Mouse (Mus musculus) thymus, postnatal 36 days (tissue): Measurements from ENCODE around the gene Zdhhc16.

Experiments
- DNase-seq, 2 experiments: peaks; one replicate each; pipeline ENCODE4 v3.0.0; 2022; ENCODE audit warnings: mixed read lengths in 2 of 2

The Zdhhc16 gene

DNA sequence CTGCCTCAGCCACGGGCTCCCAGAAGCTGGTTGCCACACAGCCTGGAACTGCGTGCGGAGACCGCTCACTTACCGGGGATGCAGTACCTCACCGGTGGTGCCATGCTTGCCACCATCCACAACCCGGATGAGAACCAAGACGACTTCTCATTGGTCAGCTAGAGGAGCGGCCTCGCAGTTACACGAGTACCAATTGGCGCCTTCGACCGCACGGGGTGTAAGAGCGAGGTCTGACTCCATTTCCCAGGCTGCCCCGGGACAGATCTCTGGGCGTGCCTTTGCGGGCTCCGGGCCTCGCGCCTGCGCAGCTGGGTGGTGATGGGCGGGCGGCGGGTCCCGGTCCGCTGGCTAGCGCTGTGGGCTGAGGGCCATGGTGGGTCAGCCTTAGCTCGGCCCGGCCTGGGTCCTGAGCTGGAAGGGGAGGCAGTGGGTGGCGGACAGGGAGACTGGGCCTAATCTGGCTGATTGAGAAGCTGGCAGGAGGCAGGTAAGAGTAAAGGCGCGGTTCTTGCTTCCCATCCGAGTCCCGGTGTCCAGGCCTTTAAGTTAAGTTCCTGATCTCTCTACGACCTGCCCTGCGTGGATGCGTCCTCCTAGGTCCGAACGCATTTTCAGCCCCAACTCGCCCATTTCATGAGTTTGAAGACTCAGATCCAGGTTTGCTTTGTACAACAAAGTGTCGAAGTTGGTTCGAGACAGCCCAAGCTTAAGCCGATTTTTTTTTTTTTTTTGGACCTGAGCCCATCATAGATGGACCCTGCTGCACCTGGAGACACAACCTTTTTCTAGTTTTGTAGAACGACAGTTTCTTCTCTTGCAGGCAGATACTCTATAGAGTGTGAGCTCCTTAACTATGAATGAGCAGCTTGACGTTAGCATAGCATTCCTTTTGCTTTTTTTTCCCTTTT, at the start of gene Zdhhc16, which contains the start of gene Exosc1:
Gene Zdhhc16 (plus strand): TSS at position 302 of the 908 bp plus-strand sequence.
Gene Exosc1 (minus strand): TSS at position 245 of the 908 bp plus-strand sequence.
- peak; percentile 96 to 98 for DNase-seq

DNA sequence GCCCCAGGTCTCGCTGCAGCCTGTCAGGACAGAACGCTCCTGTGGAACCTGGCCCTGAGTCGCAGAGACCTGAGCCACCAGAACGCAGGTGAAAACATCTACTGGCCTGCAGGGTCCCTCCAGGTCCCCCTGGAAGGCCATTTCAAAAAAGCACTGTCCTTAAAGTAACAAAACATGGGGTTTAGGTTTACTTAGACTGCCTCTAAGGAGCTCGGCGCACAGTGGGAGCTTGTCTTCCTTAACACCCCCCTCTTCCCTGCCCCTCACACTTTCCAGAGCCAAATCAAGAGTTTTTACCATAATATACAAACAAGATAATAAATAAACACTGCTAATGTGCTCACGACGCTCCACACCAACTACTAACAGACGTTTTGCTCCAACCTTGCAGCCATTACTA, 49.4 kb upstream of the Zdhhc16 start:
- no peak for DNase-seq

DNA sequence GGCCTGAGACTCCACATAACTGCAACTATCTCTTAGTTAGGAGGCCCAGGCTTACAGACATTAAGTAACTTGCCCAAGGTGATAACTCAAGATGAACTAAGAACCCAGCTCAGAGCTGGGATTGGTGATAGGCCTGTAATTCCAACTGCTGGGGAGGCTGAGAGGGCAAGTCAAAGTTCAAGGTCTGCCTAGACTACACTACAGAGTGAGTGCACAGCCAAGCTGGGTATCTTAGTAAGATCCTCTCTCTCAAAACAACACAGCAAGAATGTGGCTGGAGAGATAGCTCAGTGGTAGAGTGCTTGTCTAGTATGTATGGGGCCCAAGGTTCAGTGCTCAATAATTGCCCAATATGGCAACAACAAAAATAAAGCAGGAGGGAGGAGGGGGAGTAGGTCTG, 45.1 kb upstream of the Zdhhc16 start:
- DNase-seq, result no peak

DNA sequence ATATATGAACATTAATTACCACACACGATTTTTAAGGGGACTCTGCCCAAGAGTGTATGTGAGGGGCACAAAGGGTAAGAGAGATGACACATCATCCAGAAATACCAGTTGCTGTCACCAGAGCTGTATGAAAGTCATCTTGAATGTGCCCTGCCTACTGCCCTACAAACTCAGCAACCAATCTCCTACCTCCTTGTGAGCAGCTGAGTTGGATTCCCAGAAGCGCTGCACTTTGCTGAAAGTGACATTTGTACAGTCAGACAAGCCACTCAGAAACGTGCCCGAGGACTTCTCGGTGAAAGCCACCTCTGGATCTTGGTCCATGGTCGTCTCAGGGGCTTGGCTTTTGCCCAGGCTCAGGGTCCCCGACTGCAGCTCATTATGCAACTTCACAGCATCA, 38.3 kb upstream of the Zdhhc16 start:
- no peak for DNase-seq

DNA sequence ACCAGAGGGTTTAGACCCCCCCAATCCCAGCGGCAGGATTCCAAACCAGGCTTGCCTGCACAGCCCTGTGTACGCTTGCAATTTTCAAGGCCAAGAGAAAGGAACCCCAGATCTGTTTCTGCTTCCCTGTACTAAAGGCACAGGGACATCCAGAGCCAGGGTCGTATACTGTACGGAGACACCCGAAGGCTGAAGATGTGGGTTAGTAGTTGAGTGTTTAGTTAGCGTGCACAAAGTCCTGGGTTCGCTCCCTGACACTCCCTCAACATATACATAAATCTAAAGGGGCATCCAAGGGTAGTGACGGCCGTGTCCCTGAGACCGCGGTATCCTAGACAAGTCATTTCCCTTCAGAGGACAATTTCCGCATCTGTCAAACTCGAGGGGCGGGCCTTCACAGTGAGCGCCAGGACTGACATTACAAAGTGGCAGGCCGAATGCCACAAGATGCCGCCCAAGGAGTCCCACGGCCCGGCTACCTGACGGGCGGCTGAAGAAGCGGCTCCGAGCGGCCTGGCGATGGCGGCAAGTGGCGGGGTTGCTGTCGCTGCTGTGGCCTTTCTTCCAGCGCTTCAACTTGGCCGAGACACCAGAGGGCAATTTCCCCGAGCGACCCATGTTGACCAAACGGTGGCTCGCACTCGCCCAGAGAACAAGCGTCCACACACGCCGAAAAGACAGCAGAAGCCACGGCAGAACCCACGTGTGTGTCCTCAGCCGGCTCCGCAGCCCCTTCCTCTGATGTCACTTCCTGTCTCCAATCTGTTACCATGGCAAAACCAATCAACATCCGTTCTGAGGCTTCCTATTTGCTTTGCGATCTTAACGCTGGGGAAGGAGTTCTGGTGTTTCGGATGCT, 37.6 kb upstream of the Zdhhc16 start, which contains the start of gene Rrp12:
Gene Rrp12 (minus strand): TSS at position 714 of the 859 bp plus-strand sequence.
- peak; percentile 62 to 70 for DNase-seq

DNA sequence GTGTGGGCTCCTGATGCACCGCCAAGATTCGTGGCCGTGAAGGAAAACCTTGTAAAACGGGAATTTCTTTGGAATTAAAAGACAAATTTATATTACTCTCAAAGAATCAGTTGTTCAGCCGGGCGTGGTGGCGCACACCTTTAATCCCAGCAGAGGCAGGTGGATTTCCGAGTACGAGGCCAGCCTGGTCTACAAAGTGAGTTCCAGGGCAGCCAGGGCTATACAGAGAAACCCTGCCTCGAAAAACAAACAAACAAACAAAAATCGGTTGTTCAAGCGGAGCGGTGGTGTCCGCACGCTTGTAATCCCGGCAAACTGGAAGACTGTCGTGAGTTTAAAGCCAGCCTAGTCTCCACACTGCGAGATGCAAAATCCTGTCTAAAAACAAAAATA, 37.0 kb upstream of the Zdhhc16 start:
- DNase-seq, result no peak

DNA sequence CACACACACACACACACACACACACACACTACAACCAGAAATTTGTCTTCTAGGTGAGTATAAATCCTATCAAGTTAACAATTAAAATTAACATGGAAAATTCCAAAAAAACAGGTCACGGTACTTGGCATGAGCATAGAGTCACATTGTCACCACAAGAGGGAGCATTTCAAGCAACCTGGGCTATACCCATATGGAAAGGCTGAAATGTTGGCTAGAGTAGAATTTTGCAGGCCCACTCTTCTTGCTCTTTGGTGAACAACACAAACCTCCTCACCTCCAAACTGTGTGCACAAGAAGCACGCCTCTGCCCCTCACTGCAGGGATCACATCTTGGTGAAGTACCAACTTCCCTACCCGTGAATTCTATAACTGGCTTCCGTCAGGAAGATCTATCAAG, 34.4 kb upstream of the Zdhhc16 start:
- no peak for DNase-seq

DNA sequence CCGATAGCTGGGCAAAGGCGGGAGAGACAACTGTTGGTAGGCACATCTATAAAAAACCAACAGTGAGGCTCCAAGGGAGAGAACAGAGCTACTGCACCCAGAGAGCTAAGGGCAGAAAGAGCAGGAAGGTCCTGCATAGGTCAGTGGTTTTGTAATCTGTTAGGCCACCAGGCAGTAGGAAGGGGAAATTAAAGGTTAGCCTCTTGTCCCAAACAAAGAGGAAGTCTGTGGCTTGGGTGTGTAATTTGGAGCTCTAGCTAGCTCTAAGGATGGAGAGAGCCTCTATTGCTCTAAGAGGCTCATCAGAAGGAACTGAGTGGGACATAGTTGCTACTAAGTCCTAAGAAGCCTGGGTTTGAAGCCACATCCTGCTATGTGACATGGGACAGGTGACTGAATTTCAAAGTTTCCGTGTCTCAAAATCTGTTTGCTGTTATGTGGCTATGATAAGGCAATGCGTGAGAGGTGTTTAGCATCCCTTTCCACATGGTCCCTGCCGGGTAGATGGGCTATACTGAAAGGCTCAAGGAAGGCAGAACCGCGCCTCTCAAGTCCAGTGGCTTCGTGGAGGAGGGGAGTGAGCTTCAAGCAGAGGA, 32.7 kb upstream of the Zdhhc16 start:
- no peak for DNase-seq

DNA sequence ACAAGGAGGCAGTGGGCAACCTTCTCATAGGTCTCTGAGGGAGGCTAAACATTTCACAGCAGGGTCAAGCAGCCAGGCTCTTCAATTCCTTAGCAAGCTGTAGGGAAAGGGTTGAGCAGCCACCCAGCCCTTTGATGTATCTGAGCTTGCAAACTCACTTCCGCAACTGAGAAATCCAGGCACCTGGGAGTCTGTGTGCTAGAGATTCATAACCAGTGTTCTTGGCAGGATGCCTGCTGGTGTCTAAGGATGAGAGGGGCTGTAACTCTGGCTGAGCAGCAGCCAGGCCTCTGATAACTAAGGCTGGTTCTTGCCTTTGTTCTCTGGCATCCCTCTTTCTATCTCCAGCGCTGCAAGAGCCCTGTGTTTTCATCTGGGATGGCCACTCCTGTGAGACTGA, 31.6 kb upstream of the Zdhhc16 start:
- DNase-seq, result peak; percentile 37 to 59

DNA sequence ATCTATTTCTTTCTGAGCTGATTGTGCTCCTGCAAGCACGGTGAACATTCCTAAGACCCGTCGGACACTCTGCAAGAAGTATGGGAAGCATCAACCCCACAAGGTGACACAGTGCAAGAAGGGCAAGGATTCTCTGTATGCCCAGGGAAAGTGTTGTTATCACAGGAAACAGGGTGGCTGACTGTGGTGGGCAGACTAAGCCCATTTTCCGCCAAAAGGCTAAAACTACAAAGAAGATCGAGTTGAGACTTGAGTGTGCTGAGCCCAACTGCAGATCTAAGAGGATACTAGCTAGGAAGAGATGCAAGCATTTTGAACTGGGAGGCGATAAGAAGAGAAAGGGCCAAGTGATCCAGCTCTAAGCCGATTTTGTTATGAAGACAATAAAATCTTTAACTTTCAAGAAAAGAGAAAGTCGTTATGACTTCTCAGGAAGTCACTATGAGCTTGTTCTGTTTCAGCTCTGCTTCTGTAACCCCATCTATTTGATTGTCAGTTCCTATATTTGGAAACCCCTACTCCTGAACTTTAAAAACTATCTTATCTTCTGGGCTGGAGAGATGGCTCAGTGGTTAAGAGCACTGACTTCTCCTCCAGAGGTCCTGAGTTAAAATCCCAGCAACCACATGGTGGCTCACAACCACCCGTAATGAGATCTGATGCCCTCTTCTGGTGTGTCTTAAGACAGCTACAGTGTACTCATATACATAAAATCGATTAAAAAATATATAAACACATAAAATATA, 30.3 kb upstream of the Zdhhc16 start:
- DNase-seq, result no peak

DNA sequence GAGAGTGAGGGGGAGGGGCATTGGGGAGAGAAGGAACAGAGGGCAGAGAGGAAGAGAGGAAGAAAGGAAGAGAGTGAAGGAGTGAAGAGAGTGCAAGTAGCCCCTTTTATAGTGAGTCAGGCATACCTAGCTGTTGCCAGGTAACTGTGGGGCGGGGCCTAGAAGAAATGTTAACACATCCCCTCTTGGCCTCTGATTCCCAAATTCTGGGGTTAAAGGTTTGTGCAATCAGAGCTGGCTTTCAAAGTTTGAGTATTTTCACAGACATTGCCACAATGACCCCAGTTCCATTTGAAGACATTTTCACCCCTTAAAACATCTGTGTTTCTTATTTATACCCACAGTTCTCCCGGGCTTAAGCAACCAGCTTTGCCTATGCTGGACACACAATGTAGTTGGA, 28.0 kb upstream of the Zdhhc16 start:
- DNase-seq, result no peak

DNA sequence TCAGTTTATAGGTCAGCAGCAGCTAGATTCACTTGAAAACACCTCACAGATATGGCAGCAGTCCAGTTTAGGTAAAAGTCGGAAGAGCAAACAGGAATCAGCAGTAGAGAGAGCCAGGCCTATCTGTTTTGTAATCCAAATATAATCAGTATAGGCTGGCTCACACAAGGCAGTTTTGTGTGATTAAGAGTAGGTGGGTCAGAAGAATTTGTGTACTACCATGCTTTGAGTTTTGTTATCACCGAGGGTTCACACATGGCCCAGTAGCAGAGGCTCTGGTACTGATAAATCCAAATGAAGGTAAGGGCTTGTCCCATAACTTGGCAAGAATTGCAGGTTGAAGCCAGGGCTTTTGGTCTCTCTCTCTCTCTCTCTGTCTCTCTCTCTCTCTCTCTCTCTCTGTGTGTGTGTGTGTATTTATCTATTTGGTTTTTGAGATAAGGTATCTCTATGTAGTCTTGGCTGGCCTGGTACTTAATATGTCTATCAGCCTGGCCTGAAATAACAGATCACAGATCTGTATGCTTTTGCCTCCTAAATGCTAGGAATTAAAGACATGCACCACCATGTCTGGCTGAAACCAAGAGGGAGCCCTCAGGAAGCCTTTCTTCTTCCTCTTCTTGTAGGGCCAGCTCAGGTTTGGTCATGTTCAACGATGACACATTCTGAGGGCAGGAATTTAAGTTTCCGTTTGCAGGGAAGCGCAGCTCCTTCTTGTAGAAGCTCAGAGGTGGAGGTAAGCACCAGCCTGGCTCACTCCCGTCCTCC, 26.8 kb upstream of the Zdhhc16 start:
- DNase-seq, result no peak

DNA sequence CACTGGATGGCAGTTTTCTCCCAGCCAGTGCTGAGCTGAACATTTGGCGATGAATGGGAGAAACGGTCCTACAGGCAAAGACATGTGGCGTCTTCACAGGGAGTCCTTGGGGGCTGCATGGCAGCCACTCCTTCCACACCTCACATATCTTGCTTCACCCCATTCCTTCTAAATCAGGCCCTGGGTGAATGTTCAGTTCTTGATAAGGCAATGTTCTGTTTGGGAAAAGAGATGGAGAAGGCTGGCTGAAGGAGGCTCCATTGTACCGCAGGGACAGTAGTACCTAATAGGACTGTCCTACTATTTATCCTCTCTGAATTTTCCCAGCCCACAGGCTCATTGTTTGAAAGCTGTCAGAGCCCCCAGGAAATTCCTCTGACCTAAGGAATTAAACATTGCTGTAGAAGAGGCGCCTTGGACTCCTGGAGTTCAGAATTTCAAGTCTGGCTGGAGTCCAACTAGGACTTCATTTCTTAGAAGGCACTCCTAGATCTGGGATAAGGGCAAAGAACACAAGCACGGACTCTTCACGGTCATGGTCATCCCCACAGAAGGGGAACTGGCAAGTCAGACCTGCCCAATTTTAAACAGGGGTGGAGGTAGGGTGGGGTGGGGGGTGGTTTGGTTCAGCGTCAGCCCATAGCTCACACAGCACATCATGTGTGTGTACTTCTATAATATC, 26.1 kb upstream of the Zdhhc16 start:
- no peak for DNase-seq

DNA sequence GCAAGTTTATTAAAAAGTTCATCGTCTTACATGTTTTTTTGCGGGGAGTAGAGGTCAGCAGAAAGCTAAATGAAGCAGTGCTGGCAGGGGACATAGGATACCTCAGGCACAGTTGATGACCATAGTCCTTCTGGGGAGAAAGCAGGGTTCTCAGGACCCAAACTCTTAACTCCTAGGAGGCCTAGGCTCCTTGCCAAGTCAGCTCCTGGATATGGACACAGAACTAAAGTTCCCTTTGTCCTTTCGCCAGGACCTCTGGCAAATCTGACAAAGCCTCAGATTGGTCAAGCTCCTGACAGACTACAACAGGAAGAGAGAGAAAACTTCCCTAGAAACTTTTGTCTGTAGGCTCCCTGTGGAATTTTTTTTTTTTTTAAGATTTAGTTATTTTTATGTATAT, 24.5 kb upstream of the Zdhhc16 start:
- no peak for DNase-seq

DNA sequence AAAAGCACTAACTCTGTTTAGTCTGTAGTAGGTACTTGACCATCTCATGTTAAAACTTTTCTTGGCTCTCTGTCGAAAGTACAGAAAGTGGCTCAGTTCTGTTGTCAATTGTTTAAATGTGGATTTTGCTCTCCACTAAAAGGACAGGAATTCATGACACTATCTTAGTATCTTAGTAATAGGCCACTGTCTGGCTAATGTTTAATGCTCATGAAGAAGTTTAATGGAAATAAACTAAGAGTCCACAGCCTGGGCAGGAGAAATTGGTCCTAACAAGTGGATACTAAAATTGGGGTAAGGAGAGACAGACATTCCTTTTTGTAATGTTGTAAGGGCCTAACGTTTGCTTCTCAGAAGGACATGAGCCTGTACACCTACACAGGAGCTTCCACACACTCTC, 22.9 kb upstream of the Zdhhc16 start:
- DNase-seq, result no peak

DNA sequence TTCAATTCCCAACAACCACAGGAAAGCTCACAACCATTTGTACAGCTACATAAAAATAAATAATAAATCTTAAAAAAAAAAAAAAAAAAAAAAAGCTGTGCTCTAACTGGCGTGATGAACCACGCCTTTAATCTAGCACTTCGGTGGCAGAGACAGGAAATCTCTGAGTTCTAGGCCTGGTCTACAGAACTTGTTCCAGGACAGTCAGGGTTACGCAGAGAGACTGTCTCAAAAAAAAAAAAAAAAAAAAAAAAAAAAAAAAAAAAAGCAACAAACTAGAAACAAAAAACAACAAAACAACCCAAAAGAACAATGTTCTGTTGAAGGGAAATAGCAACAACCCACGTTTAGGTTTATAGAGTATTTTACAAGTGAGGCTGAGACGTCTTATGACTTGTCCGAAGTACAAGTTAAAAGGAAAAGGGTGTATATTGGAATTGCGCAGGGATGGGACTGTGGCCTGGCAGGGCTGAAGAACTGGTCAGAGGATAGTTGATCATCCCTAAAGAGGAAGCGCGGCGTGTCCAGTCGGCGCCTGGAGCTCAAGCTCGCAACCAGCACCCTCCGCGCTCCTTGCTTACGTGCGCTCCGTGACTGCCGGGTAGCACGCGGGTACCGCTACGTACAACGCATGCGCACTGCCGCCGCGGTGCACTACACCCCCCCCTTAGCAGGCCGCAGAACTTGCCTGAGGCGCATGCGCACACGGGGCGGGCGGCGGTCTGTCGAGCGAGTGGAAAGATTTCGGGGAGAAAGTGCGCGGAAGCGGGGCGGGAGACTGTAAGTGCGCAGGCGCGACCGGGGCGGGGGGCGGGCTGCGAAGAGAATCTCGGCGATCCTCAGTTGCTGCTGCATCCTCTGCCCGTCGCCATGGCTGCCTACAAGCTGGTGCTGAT, 21.9 kb upstream of the Zdhhc16 start, which contains the start of gene Pgam1:
Gene Pgam1 (plus strand): TSS at position 746 of the 896 bp plus-strand sequence.
- peak; percentile 96 to 98 for DNase-seq

DNA sequence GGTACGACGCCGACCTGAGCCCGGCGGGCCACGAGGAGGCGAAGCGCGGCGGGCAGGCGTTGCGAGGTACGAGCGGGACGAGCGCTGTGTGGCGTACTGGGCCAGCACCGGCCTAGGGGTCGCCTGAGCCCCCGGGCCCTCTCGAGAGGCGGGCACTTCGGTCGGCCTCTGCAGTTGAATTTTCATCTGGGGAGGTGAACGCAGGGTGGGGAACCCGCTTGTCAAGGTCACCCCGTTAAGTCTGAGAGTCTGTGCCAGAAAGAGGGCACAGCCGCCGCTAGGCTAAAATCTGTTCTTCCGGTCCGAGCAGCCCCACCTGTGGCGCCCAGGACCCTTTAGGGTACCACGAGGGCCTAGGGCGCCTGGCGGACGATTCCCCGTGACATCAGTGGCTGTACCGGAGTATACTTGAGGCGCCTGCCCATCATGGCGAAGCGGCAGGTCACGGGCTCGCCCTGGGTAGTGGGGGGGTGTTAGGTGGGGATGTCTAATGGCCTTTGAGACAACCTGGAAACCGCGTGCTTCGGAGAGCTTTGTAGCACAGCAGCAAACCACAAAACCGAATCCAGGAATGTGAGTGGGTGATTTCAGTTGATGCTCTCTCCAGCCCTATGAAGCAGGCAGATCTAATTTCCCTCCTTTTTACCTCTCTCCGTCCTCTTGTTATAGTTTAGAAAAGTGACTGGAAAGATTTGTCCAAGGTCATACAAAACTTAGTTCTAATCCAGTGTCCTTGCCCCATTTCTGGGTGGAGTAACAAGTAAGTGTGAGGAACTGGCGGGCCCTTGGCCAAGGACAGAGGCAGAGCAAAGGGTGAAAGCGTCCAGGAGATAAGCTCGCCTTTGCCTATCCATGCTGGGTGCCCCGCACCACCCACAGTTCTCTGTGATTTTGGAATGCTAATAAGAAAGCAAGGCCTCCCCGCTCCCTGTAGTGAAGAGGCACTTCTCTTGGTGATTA, 20.9 kb upstream of the Zdhhc16 start:
- DNase-seq, result peak in 1 of 2 experiments; percentile 61

DNA sequence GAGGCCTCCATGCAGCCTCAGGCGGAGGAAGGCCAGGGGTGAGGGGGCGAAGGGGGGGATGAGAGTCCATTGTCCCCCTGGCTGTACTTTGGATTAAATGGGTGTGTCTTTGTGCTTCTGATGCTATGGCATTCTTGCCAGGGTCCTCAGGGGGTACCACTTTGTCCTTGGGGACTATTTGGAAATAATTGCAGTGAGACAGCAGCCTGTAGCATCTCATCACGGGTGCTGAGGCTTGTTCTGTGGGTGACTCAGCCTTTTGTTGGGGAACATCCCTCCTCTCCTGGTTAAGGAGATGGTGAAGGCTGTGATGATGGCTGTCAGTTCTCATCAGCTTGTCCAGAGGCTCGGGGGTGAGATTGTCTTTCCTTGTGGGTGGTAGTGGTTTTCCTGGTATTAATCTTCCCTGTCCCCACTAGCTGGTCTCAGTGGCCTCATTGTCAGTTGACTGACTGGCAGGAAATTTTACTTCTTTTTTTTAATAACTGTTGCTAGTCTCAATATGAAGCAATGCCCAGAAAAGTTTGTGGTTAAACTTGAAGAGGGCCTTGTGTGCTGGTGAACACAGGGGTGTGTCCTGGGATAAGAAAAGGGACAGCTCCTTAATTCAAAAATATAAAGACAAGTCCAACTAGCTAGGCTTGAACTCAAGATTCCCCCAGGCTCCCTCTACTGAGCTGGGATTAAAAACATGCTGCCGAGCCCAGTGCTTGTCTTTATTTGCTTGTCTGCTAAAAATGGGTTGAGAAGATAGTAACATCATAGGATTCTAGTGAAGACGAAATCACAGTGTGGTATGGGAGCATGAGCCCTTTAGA, 19.3 kb upstream of the Zdhhc16 start:
- no peak for DNase-seq
